In genomic region chr7:80317439-80318115, GRCm38 (mm10) we compare ENCODE assay signal across 22 mouse cellular contexts.
"Had no signal": no experiment of that assay in that cellular context is flagged by ENCODE, and none has a peak within 500 bp of the region (broad histone marks: within the 10 kb centered on the region; RNA-seq: fewer than 3 reads in every experiment).

No protein-coding gene starts in this region.

- DNase-seq: kidney, adult 8-10 months; layer of hippocampus, adult 9-11 months; layer of hippocampus, postnatal 36 days; liver, embryonic 13.5 days; lung, adult 2 months; lung, postnatal 14 days; lung, postnatal 4 days; right cerebral cortex, adult 18-20 months; right cerebral cortex, postnatal 14 days; right cerebral cortex, postnatal 4 days; thymus, postnatal 14 days; thymus, postnatal 4 days had no signal

- H3K27me3 ChIP-seq: liver, embryonic 13.5 days; midbrain, embryonic 13.5 days; neural tube, embryonic 12.5 days; neural tube, embryonic 15.5 days had no signal

- ATAC-seq: intestine, postnatal 0 days; midbrain, embryonic 13.5 days; midbrain, embryonic 16.5 days had no signal

- H3K9ac ChIP-seq: midbrain, embryonic 13.5 days; neural tube, embryonic 12.5 days; neural tube, embryonic 15.5 days had no signal

- H3K4me2 ChIP-seq: liver, embryonic 13.5 days; midbrain, embryonic 13.5 days; neural tube, embryonic 12.5 days; neural tube, embryonic 15.5 days had no signal

- H3K4me3 ChIP-seq: layer of hippocampus, adult 2 months; left cerebral cortex, adult 2 months; liver, embryonic 13.5 days; midbrain, embryonic 10.5 days; midbrain, embryonic 13.5 days; neural tube, embryonic 12.5 days; neural tube, embryonic 15.5 days had no signal

- H3K4me1 ChIP-seq: neural tube, embryonic 12.5 days had no signal

- H3K27ac ChIP-seq: kidney, postnatal 0 days; left cerebral cortex, adult 2 months; liver, embryonic 13.5 days; midbrain, embryonic 10.5 days; midbrain, embryonic 13.5 days; neural tube, embryonic 12.5 days; neural tube, embryonic 15.5 days; stomach, postnatal 0 days had no signal

- H3K9me3 ChIP-seq: liver, embryonic 13.5 days; midbrain, embryonic 10.5 days; midbrain, embryonic 13.5 days; neural tube, embryonic 12.5 days; neural tube, embryonic 15.5 days had no signal
